Mouse (Mus musculus) C2C12 (cell line): Measurements from ENCODE around the gene Stard7.

Source experiments
- CEBPB ChIP-seq: IDR thresholded peaks from one replicate; pipeline ENCODE4 v1.6.1; 2011; ENCODE audit warnings: low read depth, mild to moderate bottlenecking, control low read depth, moderate library complexity
- CTCF ChIP-seq: IDR thresholded peaks from one replicate; pipeline ENCODE4 v1.5.1; 2011; ENCODE audit not compliant: control insufficient read depth, insufficient read depth, insufficient read length
- MAX ChIP-seq: IDR thresholded peaks from one replicate; pipeline ENCODE4 v1.6.1; 2011; ENCODE audit warnings: mild to moderate bottlenecking, control low read depth

DNA sequence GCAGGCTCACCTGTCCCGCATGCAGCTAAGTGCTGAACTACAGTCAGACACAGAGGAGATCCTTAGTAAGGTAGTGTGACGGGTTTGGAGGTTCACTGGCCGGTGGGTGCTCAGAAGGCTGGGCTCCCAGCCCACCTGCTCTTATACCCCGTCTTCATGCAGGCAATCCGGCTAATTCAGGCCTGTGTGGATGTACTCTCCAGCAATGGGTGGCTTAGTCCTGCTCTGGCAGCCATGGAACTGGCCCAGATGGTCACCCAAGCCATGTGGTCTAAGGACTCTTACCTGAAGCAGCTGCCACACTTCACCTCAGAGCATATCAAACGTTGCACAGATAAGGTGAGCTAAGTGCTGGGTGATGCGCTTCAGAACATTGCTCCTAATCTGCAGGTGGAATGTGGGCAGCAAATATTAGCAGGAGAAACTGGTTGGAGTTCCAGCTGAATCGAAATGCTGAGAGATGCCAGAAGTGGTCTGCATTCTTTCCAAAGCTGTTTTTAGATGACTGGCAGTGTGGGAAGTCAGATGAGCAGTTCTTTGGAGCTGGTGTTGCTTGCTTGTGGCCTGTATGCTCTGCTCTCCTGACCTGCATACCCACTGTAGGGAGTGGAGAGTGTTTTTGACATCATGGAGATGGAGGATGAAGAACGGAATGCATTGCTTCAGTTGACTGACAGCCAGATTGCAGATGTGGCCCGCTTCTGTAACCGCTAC lies 32.0 kb upstream of the Stard7 start:
- TF ChIP-seq CTCF (no peak), CEBPB (no peak), MAX (no peak)
